Mouse (Mus musculus): ENCODE measurements around the gene Synpo2. TPM values are rescaled to one million over a fixed set of nuclear protein-coding genes. Genes with fewer than 3 reads are reported as not detected.

The Synpo2 gene
- polyA plus RNA-seq, 1 experiment = 0.02 TPM

DNA sequence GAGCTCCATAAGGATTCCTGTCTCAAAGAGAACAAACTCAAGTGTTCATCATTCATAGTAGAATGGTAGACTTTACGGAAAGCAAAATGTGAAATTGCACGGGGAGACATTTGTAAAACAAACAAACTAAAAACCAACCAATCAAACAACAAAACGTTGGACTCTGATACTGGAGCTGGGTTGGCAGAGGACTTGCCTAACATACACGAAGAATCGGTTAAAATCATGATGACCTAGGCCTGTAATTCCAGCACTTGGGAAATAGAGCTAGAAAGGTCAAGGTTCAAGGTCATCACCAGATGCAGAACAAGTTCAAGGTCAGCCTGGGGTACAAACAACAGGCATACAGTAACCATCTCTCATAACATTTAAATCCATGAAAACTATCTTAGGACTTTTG, 147.7 kb downstream of the Synpo2 start:
- no peaks in the 10 kb centered on the region for H3K36me3 ChIP-seq (replicated peaks; ENCODE audit: low read length)
- no peak overlapping the region for H3K4me3 ChIP-seq (replicated peaks)
- TF ChIP-seq GATA1 (IDR thresholded peaks at IDR 0.05; ENCODE audit: borderline replicate concordance, low read length) (no peak), FLI1 (IDR thresholded peaks at IDR 0.05; ENCODE audit: low read length) (no peak)
- H3K4me1 ChIP-seq = no peaks in the 10 kb centered on the region
- H3K27me3 ChIP-seq (replicated peaks) = no peaks in the 10 kb centered on the region
- H3K9me3 ChIP-seq = no peaks in the 10 kb centered on the region

DNA sequence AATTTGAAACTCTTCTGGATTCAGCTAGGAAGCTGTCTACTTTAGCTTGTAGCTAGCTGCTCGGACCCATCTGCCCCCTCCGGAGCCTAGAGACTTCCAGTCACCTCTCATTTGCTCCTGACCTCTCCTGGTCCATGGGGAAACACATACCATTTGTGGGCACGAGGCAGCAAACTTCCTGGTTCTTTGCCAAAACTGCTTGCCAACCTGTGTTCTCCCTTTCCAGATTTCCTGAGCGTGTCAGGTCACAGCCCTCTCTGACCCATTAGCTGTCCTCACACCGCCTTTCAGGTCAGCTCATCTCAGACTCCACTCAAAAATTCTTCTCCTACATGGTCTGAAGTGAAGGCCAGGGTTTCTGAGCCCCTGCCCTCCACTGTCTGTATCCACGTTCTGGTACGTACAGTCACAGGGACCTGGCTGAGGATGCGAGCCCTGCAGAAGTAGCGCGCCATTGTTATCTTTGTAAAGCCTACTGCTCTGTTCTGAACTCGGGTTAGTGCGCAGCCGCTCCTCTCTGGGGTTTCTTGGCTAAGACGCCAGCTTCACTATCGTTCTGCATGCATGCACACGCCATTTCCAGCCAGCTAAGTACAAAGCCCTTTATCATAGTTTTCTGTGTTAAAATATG, 150.0 kb downstream of the Synpo2 start:
- Histone ChIP-seq H3K36me3 (replicated peaks; ENCODE audit: low read length) (no peaks in the 10 kb centered on the region), H3K4me3 (replicated peaks) (no peak overlapping the region), H3K4me1 (no peaks in the 10 kb centered on the region), H3K27me3 (replicated peaks) (no peaks in the 10 kb centered on the region), H3K9me3 (no peaks in the 10 kb centered on the region)
- TF ChIP-seq FLI1 (IDR thresholded peaks at IDR 0.05; ENCODE audit: low read length) (no peak), GATA1 (IDR thresholded peaks at IDR 0.05; ENCODE audit: borderline replicate concordance, low read length) (no peak)

GRCm38 (mm10) chr3:123081665-123082064, 154.3 kb downstream of the Synpo2 start:
- TF ChIP-seq FLI1 (IDR thresholded peaks at IDR 0.05; ENCODE audit: low read length) (no peak), GATA1 (IDR thresholded peaks at IDR 0.05; ENCODE audit: borderline replicate concordance, low read length) (no peak)
- H3K4me1 ChIP-seq = no peaks in the 10 kb centered on the region
- no peaks in the 10 kb centered on the region for H3K9me3 ChIP-seq

GRCm38 (mm10) chr3:123080943-123081342, 155.0 kb downstream of the Synpo2 start:
- H3K4me3 ChIP-seq (replicated peaks) = no peak overlapping the region
- no peaks in the 10 kb centered on the region for H3K9me3 ChIP-seq
- TF ChIP-seq FLI1 (IDR thresholded peaks at IDR 0.05; ENCODE audit: low read length) (no peak), GATA1 (IDR thresholded peaks at IDR 0.05; ENCODE audit: borderline replicate concordance, low read length) (no peak)
- H3K4me1 ChIP-seq = no peaks in the 10 kb centered on the region
- H3K36me3 ChIP-seq (replicated peaks; ENCODE audit: low read length) = no peaks in the 10 kb centered on the region
- no peaks in the 10 kb centered on the region for H3K27me3 ChIP-seq (replicated peaks)

More at GRCm38 (mm10) chr3:123081665-123082064, 154.3 kb downstream of the Synpo2 start:
- Histone ChIP-seq H3K36me3 (replicated peaks; ENCODE audit: low read length) (no peaks in the 10 kb centered on the region), H3K4me3 (replicated peaks) (no peak overlapping the region), H3K27me3 (replicated peaks) (no peaks in the 10 kb centered on the region)

DNA sequence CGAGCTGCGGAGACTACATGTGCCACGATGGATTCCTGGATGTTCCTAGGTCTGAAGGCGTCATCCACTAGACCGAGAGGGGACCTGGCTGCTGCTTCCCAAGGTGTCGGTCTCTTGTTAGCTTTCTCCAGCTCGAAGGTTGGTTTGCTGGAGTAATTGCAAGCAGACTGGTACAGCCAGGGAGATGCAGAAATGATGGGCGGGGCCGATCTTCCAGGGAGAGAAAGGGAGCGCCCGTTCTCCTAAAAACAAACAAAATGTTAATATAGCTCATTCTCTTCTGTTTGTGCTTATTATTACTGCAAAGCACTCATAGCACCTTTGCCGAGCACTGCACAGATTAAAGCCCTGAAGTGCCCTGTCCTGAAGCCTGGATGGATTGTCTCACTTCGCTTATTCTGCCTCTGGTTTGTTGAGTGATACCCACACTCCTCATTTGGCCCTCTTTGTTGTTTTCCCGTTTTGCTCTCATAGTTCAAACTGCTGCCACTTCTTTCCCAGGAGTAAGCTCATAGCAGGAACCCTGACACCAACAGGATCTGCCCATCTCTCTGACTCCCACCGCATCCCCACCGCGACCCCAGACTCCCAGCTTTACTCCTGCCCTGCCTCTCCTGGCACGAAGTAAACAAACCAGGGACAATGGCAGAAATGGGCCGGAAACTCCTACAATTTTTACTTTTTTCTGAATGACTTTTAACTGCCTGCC, 155.8 kb downstream of the Synpo2 start:
- H3K4me1 ChIP-seq = no peaks in the 10 kb centered on the region
- no peak overlapping the region for H3K4me3 ChIP-seq (replicated peaks)
- no peak for TF ChIP-seq FLI1 (IDR thresholded peaks at IDR 0.05; ENCODE audit: low read length)
- TF ChIP-seq GATA1 (IDR thresholded peaks at IDR 0.05; ENCODE audit: borderline replicate concordance, low read length) = no peak
- H3K27me3 ChIP-seq (replicated peaks) = no peaks in the 10 kb centered on the region
- no peaks in the 10 kb centered on the region for H3K36me3 ChIP-seq (replicated peaks; ENCODE audit: low read length)
- no peaks in the 10 kb centered on the region for H3K9me3 ChIP-seq

GRCm38 (mm10) chr3:123075759-123076158, 160.2 kb downstream of the Synpo2 start:
- no peaks in the 10 kb centered on the region for H3K36me3 ChIP-seq (replicated peaks; ENCODE audit: low read length)
- no peaks in the 10 kb centered on the region for H3K27me3 ChIP-seq (replicated peaks)
- no peak overlapping the region for H3K4me3 ChIP-seq (replicated peaks)
- no peak for TF ChIP-seq GATA1 (IDR thresholded peaks at IDR 0.05; ENCODE audit: borderline replicate concordance, low read length)
- no peak for TF ChIP-seq FLI1 (IDR thresholded peaks at IDR 0.05; ENCODE audit: low read length)
- no peaks in the 10 kb centered on the region for H3K9me3 ChIP-seq
- H3K4me1 ChIP-seq = no peaks in the 10 kb centered on the region

GRCm38 (mm10) chr3:123075034-123075433, 160.9 kb downstream of the Synpo2 start:
- no peaks in the 10 kb centered on the region for H3K36me3 ChIP-seq (replicated peaks; ENCODE audit: low read length)
- H3K9me3 ChIP-seq = no peaks in the 10 kb centered on the region
- H3K4me1 ChIP-seq = no peaks in the 10 kb centered on the region
- no peak for TF ChIP-seq GATA1 (IDR thresholded peaks at IDR 0.05; ENCODE audit: borderline replicate concordance, low read length)
- no peak for TF ChIP-seq FLI1 (IDR thresholded peaks at IDR 0.05; ENCODE audit: low read length)
- no peaks in the 10 kb centered on the region for H3K27me3 ChIP-seq (replicated peaks)
- no peak overlapping the region for H3K4me3 ChIP-seq (replicated peaks)

- no peak for TF ChIP-seq FLI1 (IDR thresholded peaks at IDR 0.05; ENCODE audit: low read length)
- no peak for TF ChIP-seq GATA1 (IDR thresholded peaks at IDR 0.05; ENCODE audit: borderline replicate concordance, low read length)
- no peaks in the 10 kb centered on the region for H3K27me3 ChIP-seq (replicated peaks)
Measured at GRCm38 (mm10) chr3:123073351-123073750, 162.6 kb downstream of the Synpo2 start.

GRCm38 (mm10) chr3:123072472-123072871, 163.5 kb downstream of the Synpo2 start:
- Histone ChIP-seq H3K4me1 (no peaks in the 10 kb centered on the region), H3K27me3 (replicated peaks) (no peaks in the 10 kb centered on the region), H3K36me3 (replicated peaks; ENCODE audit: low read length) (no peaks in the 10 kb centered on the region), H3K9me3 (peaks cover 3% of the 10 kb centered on the region), H3K4me3 (replicated peaks) (no peak overlapping the region)
- TF ChIP-seq GATA1 (IDR thresholded peaks at IDR 0.05; ENCODE audit: borderline replicate concordance, low read length) (no peak), FLI1 (IDR thresholded peaks at IDR 0.05; ENCODE audit: low read length) (no peak)

More at GRCm38 (mm10) chr3:123073351-123073750, 162.6 kb downstream of the Synpo2 start:
- Histone ChIP-seq H3K4me3 (replicated peaks) (no peak overlapping the region), H3K4me1 (no peaks in the 10 kb centered on the region), H3K9me3 (no peaks in the 10 kb centered on the region), H3K36me3 (replicated peaks; ENCODE audit: low read length) (no peaks in the 10 kb centered on the region)

GRCm38 (mm10) chr3:123070996-123071395, 165.0 kb downstream of the Synpo2 start:
- TF ChIP-seq FLI1 (IDR thresholded peaks at IDR 0.05; ENCODE audit: low read length) (no peak), GATA1 (IDR thresholded peaks at IDR 0.05; ENCODE audit: borderline replicate concordance, low read length) (no peak)
- Histone ChIP-seq H3K9me3 (peaks cover 3% of the 10 kb centered on the region), H3K27me3 (replicated peaks) (no peaks in the 10 kb centered on the region)

More at GRCm38 (mm10) chr3:123070996-123071395, 165.0 kb downstream of the Synpo2 start:
- Histone ChIP-seq H3K36me3 (replicated peaks; ENCODE audit: low read length) (no peaks in the 10 kb centered on the region), H3K4me3 (replicated peaks) (no peak overlapping the region), H3K4me1 (no peaks in the 10 kb centered on the region)
